Mouse (Mus musculus) C2C12 (cell line): ENCODE results near the gene Atp2b2. TPM values are rescaled to one million over a fixed set of nuclear protein-coding genes. Genes with fewer than 3 reads are reported as not detected.

Source experiments
- H3K27me3 ChIP-seq: one replicate; pipeline ENCODE4 v1.6.1; 2011; ENCODE audit not compliant: control insufficient read depth, insufficient read depth, insufficient read length
- H3K36me3 ChIP-seq: one replicate; pipeline ENCODE4 v1.6.1; 2011; ENCODE audit not compliant: control insufficient read depth, insufficient read depth
- H3K4me3 ChIP-seq: one replicate; pipeline ENCODE4 v1.5.1; 2011; ENCODE audit warnings: mild to moderate bottlenecking, control low read depth; ENCODE audit not compliant: poor library complexity, insufficient read depth, severe bottlenecking
- H3K79me2 ChIP-seq: one replicate; pipeline ENCODE4 v1.6.1; 2011; ENCODE audit not compliant: control insufficient read depth, insufficient read depth
- H3K79me3 ChIP-seq: one replicate; pipeline ENCODE4 v1.6.1; 2011; ENCODE audit warnings: low read depth, control low read depth
- H3ac ChIP-seq: one replicate; pipeline ENCODE3; 2011; ENCODE audit warnings: low read depth; ENCODE audit not compliant: control insufficient read depth, insufficient read length
- CEBPB ChIP-seq: IDR thresholded peaks from one replicate; pipeline ENCODE4 v1.6.1; 2011; ENCODE audit warnings: low read depth, mild to moderate bottlenecking, control low read depth, moderate library complexity
- CTCF ChIP-seq: IDR thresholded peaks from one replicate; pipeline ENCODE4 v1.5.1; 2011; ENCODE audit not compliant: control insufficient read depth, insufficient read depth, insufficient read length
- FOSL1 ChIP-seq: IDR thresholded peaks from one replicate; pipeline ENCODE4 v1.8.0; 2011; ENCODE audit warnings: mild to moderate bottlenecking, low read length; ENCODE audit not compliant: poor library complexity, insufficient read depth, severe bottlenecking
- MAX ChIP-seq: IDR thresholded peaks from one replicate; pipeline ENCODE4 v1.6.1; 2011; ENCODE audit warnings: mild to moderate bottlenecking, control low read depth
- MYOD1 ChIP-seq: IDR thresholded peaks from one replicate; pipeline ENCODE4 v1.6.1; 2011; ENCODE audit warnings: low read depth; ENCODE audit not compliant: control insufficient read depth, insufficient read length
- MYOG ChIP-seq: IDR thresholded peaks from one replicate; pipeline ENCODE4 v1.6.1; 2011; ENCODE audit not compliant: control insufficient read depth, insufficient read length; ENCODE audit errors: extremely low read depth
- USF1 ChIP-seq: IDR thresholded peaks from one replicate; pipeline ENCODE4 v1.6.1; 2011; ENCODE audit warnings: low read depth, mild to moderate bottlenecking, control low read depth, moderate library complexity
- polyA plus RNA-seq: library from polyadenylated mRNA; unstranded; fragments of >200 nt; fragmentation: generic; extraction: Trizol; gene quantifications from one replicate; pipeline ENCODE4 v1.2.1, GENCODE M21; 2012; ENCODE audit warnings: missing spikeins

The Atp2b2 gene
- polyA plus RNA-seq, 1 experiment, result not detected

DNA sequence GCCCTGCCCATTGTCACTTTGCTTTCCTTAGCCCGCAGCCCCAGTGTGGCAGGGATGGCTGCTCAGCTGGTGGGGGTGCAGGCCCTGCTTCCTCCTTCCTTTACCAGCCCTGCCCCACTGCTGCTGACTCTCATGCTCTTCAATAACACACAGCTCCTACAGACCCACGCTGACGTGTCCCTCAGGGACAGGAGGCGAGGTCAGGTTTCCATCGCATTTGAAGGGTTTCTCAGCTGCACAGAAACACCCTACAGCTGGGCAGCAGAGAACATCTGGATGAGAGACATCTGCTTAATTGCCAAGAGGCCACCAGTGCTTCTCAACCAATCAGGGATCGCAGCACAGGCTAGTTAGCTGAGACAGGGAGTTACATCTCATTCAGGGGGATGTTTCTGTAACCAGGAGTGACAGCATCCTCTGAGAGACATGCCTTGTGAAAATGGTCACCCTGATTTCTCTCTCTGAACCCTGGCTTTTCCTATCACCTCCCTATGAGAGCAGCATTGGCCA, 254.9 kb downstream of the Atp2b2 start:
- Histone ChIP-seq H3K79me2 (no peaks in the 10 kb centered on the region), H3K36me3 (no peaks in the 10 kb centered on the region), H3K27me3 (peaks cover 46% of the 10 kb centered on the region), H3ac (no peak overlapping the region), H3K79me3 (no peaks in the 10 kb centered on the region), H3K4me3 (no peak overlapping the region)
- TF ChIP-seq CEBPB (no peak), CTCF (no peak), MYOG (no peak), FOSL1 (no peak), USF1 (no peak), MAX (no peak), MYOD1 (no peak)

DNA sequence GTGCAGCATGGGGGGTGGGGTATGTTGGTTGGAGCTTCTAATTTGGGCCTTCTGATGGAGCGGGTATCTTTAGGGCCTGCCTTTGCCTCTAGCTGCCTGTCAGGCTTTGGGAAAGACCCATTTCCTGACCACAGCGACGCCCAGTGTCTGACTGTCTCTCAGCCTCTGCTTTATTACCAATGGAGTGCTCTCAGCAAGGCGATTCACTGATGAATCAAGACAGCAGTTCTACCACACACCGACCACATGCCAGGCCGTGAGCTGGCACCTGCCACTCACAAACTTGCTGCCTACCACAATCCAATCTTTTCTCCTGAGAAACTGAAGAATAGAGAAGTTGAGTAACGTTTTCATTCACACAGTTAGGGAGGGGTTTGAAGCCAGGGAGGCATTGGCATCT, 256.8 kb downstream of the Atp2b2 start:
- Histone ChIP-seq H3ac (no peak overlapping the region), H3K27me3 (peaks cover 54% of the 10 kb centered on the region), H3K79me3 (no peaks in the 10 kb centered on the region), H3K79me2 (no peaks in the 10 kb centered on the region), H3K4me3 (no peak overlapping the region), H3K36me3 (no peaks in the 10 kb centered on the region)
- TF ChIP-seq MYOG, result no peak
- no peak for TF ChIP-seq USF1
- no peak for TF ChIP-seq MYOD1
- TF ChIP-seq CEBPB, result no peak
- no peak for TF ChIP-seq FOSL1
- TF ChIP-seq MAX, result no peak
- no peak for TF ChIP-seq CTCF

GRCm38 (mm10) chr6:113778229-113778753, 264.1 kb downstream of the Atp2b2 start:
- Histone ChIP-seq H3K79me2 (no peaks in the 10 kb centered on the region), H3K36me3 (no peaks in the 10 kb centered on the region), H3K27me3 (peaks cover 47% of the 10 kb centered on the region), H3K4me3 (no peak overlapping the region), H3K79me3 (no peaks in the 10 kb centered on the region), H3ac (no peak overlapping the region)
- TF ChIP-seq CEBPB (no peak), FOSL1 (no peak), MYOD1 (no peak), MAX (no peak), USF1 (no peak), MYOG (no peak), CTCF (no peak)

GRCm38 (mm10) chr6:113768804-113769203, 273.6 kb downstream of the Atp2b2 start:
- H3ac ChIP-seq, result no peak overlapping the region
- peaks cover 48% of the 10 kb centered on the region for H3K27me3 ChIP-seq
- TF ChIP-seq USF1 (no peak), CTCF (no peak), MAX (no peak), MYOG (no peak), FOSL1 (no peak), MYOD1 (no peak), CEBPB (no peak)
- H3K36me3 ChIP-seq, result no peaks in the 10 kb centered on the region
- H3K79me2 ChIP-seq, result no peaks in the 10 kb centered on the region
- H3K79me3 ChIP-seq, result no peaks in the 10 kb centered on the region
- H3K4me3 ChIP-seq, result no peak overlapping the region

DNA sequence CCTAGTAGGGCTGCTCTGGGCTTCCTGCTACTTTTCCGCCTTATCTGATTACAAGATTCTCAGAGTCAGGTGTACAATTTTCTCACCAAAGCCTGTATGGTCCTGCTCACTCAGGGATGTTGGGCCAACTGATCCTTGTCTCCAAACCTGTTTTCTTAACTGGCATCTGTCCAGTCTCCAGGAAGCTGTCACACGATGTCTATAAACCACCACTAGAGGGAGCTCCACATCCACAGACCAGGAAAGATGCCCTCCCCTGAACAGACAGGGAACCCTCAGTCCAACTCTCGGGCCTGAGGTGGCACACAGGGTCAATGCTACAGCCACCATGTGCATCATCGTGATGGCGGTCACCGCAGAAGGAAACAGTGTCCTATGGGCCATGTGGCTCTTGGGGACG, 280.8 kb downstream of the Atp2b2 start:
- Histone ChIP-seq H3K79me3 (no peaks in the 10 kb centered on the region), H3K27me3 (peaks cover 66% of the 10 kb centered on the region)
- TF ChIP-seq MAX (no peak), CTCF (peak; percentile 69), CEBPB (no peak), MYOG (no peak), USF1 (no peak), FOSL1 (no peak), MYOD1 (no peak)

DNA sequence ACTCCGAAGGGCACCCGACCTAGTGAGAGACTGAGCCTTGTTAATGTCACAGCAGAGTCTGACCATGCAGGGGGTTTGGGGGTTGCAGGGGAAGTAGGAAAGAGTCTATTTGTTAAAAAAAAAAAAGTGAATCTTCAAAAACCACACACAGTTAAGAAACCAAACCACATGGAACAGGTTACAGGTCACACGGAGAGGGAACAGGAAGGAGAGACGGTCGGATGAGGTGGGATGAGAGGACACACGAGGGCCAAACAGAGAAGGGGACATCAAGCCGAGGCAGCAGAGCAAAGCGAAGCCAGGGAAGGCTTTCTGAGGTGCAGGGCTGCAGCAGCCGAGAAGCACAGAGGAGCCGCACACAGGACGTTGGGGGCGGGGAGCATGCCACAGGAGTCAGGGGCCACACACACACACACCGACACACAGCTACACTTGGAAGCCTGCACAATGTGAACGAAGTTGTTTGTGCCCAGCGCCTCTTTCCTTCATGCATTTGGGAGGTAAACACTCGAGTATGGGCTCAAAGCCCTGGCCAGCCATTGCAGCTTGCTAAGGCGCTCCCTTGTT, 293.2 kb downstream of the Atp2b2 start:
- H3K79me2 ChIP-seq, result no peaks in the 10 kb centered on the region
- no peaks in the 10 kb centered on the region for H3K36me3 ChIP-seq
- peaks cover 89% of the 10 kb centered on the region for H3K27me3 ChIP-seq
- no peak for TF ChIP-seq MAX
- TF ChIP-seq CTCF, result no peak
- no peak for TF ChIP-seq CEBPB
- TF ChIP-seq FOSL1, result no peak
- TF ChIP-seq USF1, result no peak
- no peak for TF ChIP-seq MYOG
- no peak for TF ChIP-seq MYOD1
- H3ac ChIP-seq, result no peak overlapping the region
- no peak overlapping the region for H3K4me3 ChIP-seq
- H3K79me3 ChIP-seq, result no peaks in the 10 kb centered on the region

More for the DNA sequence above, 280.8 kb downstream of the Atp2b2 start:
- Histone ChIP-seq H3K4me3 (no peak overlapping the region), H3ac (no peak overlapping the region), H3K79me2 (no peaks in the 10 kb centered on the region), H3K36me3 (no peaks in the 10 kb centered on the region)
